23 mouse cellular contexts compared by ENCODE assay signal in genomic region chr11:32277736-32278457, GRCm38 (mm10). TPM values are rescaled to one million over a fixed set of nuclear protein-coding genes. Genes with fewer than 3 reads are reported as not detected.
A peak's percentile ranks its signal among the peaks of the same experiment; 100 is the strongest.
DNase-seq lines count a peak whose midpoint lies in the region; ATAC-seq and TF ChIP-seq lines count a peak whose summit lies in the region.
"Had no signal": no experiment of that assay in that cellular context is flagged by ENCODE, and none has a peak within 500 bp of the region (broad histone marks: within the 10 kb centered on the region; RNA-seq: fewer than 3 reads in every experiment).

No protein-coding gene starts in this region.

- H3K9me3 ChIP-seq in heart, embryonic 10.5 days, result no peaks in the 10 kb centered on the region
- no peaks in the 10 kb centered on the region for H3K9me3 ChIP-seq in limb, embryonic 11.5 days (ENCODE audit: control insufficient read depth, low read length)
- no peaks in the 10 kb centered on the region for H3K9me3 ChIP-seq in limb, embryonic 10.5 days (replicated peaks)
- H3K9me3 ChIP-seq in ES-Bruce4 (replicated peaks; ENCODE audit: control insufficient read depth, insufficient read depth, low read length, poor library complexity, severe bottlenecking), result no peaks in the 10 kb centered on the region
- H3K9me3 ChIP-seq in embryonic facial prominence, embryonic 12.5 days, result no peaks in the 10 kb centered on the region
- no peaks in the 10 kb centered on the region for H3K9me3 ChIP-seq in kidney, embryonic 16.5 days (ENCODE audit: low read length)
- H3K9me3 ChIP-seq: forebrain, embryonic 12.5 days; hindbrain, embryonic 15.5 days; kidney, embryonic 15.5 days; limb, embryonic 13.5 days had no signal

- no peak for TF ChIP-seq EP300 in ES-Bruce4 (IDR thresholded peaks at IDR 0.05; ENCODE audit: insufficient read depth, low read depth, low read length)

- DNase-seq in heart, embryonic 10.5 days (ENCODE audit: low spot score), result peak; percentile 92
- DNase-seq in heart, postnatal 36 days, result no peak
- DNase-seq in limb, embryonic 11.5 days (ENCODE audit: low spot score), result no peak
- DNase-seq in limb, embryonic 10.5 days (ENCODE audit: low spot score), result no peak
- DNase-seq: adrenal gland, postnatal 14 days; cerebellum, adult 9-11 months; gastrocnemius, postnatal 25 days; lung, adult 2 months; right cerebral cortex, adult 18-20 months had no signal

- no peak overlapping the region for H3K4me2 ChIP-seq in limb, embryonic 11.5 days (ENCODE audit: low read depth, severe bottlenecking)
- H3K4me2 ChIP-seq in embryonic facial prominence, embryonic 12.5 days (replicated peaks), result no peak overlapping the region
- H3K4me2 ChIP-seq in kidney, embryonic 16.5 days (replicated peaks; ENCODE audit: low read depth, low read length), result no peak overlapping the region
- H3K4me2 ChIP-seq: forebrain, embryonic 12.5 days; hindbrain, embryonic 15.5 days; kidney, embryonic 15.5 days; limb, embryonic 13.5 days had no signal

- intact Hi-C loops in heart, postnatal 36 days (cut with DNase I), result no loop called here

- no peak overlapping the region for H3K4me3 ChIP-seq in heart, embryonic 10.5 days
- H3K4me3 ChIP-seq in limb, embryonic 11.5 days (ENCODE audit: low read depth, low read length), result no peak overlapping the region
- no peak overlapping the region for H3K4me3 ChIP-seq in limb, embryonic 10.5 days
- peak overlapping the region; percentile 36 for H3K4me3 ChIP-seq in ES-Bruce4 (ENCODE audit: low read depth, low read length)
- no peak overlapping the region for H3K4me3 ChIP-seq in embryonic facial prominence, embryonic 12.5 days
- H3K4me3 ChIP-seq in kidney, embryonic 16.5 days (ENCODE audit: low read length), result no peak overlapping the region
- H3K4me3 ChIP-seq: forebrain, embryonic 12.5 days; hindbrain, embryonic 15.5 days; kidney, embryonic 15.5 days; limb, embryonic 13.5 days; megakaryocyte, embryonic 14.5 days had no signal

- no peak overlapping the region for H3K27ac ChIP-seq in heart, embryonic 10.5 days
- no peak overlapping the region for H3K27ac ChIP-seq in limb, embryonic 11.5 days (replicated peaks; ENCODE audit: low read depth, low read length)
- H3K27ac ChIP-seq in limb, embryonic 10.5 days, result no peak overlapping the region
- no peak overlapping the region for H3K27ac ChIP-seq in ES-Bruce4 (ENCODE audit: insufficient read depth, low read length)
- no peak overlapping the region for H3K27ac ChIP-seq in embryonic facial prominence, embryonic 12.5 days
- H3K27ac ChIP-seq in kidney, embryonic 16.5 days (ENCODE audit: low read length), result no peak overlapping the region
- H3K27ac ChIP-seq: forebrain, embryonic 12.5 days; hindbrain, embryonic 15.5 days; kidney, embryonic 15.5 days; limb, embryonic 13.5 days; stomach, postnatal 0 days had no signal

- no peak for TF ChIP-seq CTCF in ES-Bruce4 (IDR thresholded peaks at IDR 0.05; ENCODE audit: low read depth, low read length)

- WGBS in heart, embryonic 10.5 days, result 53% methylated on average over 21 of the region's 21 CpGs
- 70% methylated on average over 21 of the region's 21 CpGs for WGBS in limb, embryonic 11.5 days
- WGBS in limb, embryonic 10.5 days, result 66% methylated on average over 21 of the region's 21 CpGs
- 71% methylated on average over 21 of the region's 21 CpGs for WGBS in embryonic facial prominence, embryonic 12.5 days
- WGBS in kidney, embryonic 16.5 days, result 74% methylated on average over 21 of the region's 21 CpGs

- H3K4me1 ChIP-seq in heart, embryonic 10.5 days, result no peaks in the 10 kb centered on the region
- no peaks in the 10 kb centered on the region for H3K4me1 ChIP-seq in limb, embryonic 11.5 days (ENCODE audit: control insufficient read depth, insufficient read depth, low read length)
- no peaks in the 10 kb centered on the region for H3K4me1 ChIP-seq in limb, embryonic 10.5 days
- no peaks in the 10 kb centered on the region for H3K4me1 ChIP-seq in ES-Bruce4 (ENCODE audit: control insufficient read depth, insufficient read depth, low read length)
- no peaks in the 10 kb centered on the region for H3K4me1 ChIP-seq in embryonic facial prominence, embryonic 12.5 days
- no peaks in the 10 kb centered on the region for H3K4me1 ChIP-seq in kidney, embryonic 16.5 days (ENCODE audit: insufficient read depth, low read length)
- H3K4me1 ChIP-seq: forebrain, embryonic 12.5 days; hindbrain, embryonic 15.5 days; kidney, embryonic 15.5 days; limb, embryonic 13.5 days; megakaryocyte, embryonic 14.5 days had no signal

- peak; percentile 48; the same call in 1 of the 2 replicates for ATAC-seq in limb, embryonic 11.5 days (ENCODE audit: insufficient number of reproducible peaks, low FRiP score, low TSS enrichment, low read depth)
- 0 out of 2 replicates have a peak, but pooled peaks have one; percentile 22 for ATAC-seq in embryonic facial prominence, embryonic 12.5 days (ENCODE audit: insufficient number of reproducible peaks, insufficient read depth, low FRiP score, low TSS enrichment)
- ATAC-seq in kidney, embryonic 16.5 days (ENCODE audit: low FRiP score, low TSS enrichment), result no peak
- ATAC-seq: intestine, embryonic 16.5 days; midbrain, embryonic 16.5 days; Patski had no signal

- H3K36me3 ChIP-seq in heart, embryonic 10.5 days, result no peaks in the 10 kb centered on the region
- H3K36me3 ChIP-seq in limb, embryonic 11.5 days (ENCODE audit: control insufficient read depth, insufficient read depth, low read length), result no peaks in the 10 kb centered on the region
- no peaks in the 10 kb centered on the region for H3K36me3 ChIP-seq in limb, embryonic 10.5 days
- no peaks in the 10 kb centered on the region for H3K36me3 ChIP-seq in ES-Bruce4 (ENCODE audit: control insufficient read depth, insufficient read depth, low read length, poor library complexity, severe bottlenecking)
- no peaks in the 10 kb centered on the region for H3K36me3 ChIP-seq in embryonic facial prominence, embryonic 12.5 days
- H3K36me3 ChIP-seq in kidney, embryonic 16.5 days (ENCODE audit: insufficient read depth, low read length), result no peaks in the 10 kb centered on the region
- H3K36me3 ChIP-seq: forebrain, embryonic 12.5 days; hindbrain, embryonic 15.5 days; kidney, embryonic 15.5 days; limb, embryonic 13.5 days had no signal

- H3K9ac ChIP-seq in limb, embryonic 11.5 days (ENCODE audit: low read length), result no peak overlapping the region
- no peak overlapping the region for H3K9ac ChIP-seq in ES-Bruce4 (ENCODE audit: low read depth, poor library complexity, severe bottlenecking)
- H3K9ac ChIP-seq in embryonic facial prominence, embryonic 12.5 days, result no peak overlapping the region
- no peak overlapping the region for H3K9ac ChIP-seq in kidney, embryonic 16.5 days (replicated peaks; ENCODE audit: low read length)
- H3K9ac ChIP-seq: forebrain, embryonic 12.5 days; hindbrain, embryonic 15.5 days; kidney, embryonic 15.5 days; limb, embryonic 13.5 days had no signal

- H3K27me3 ChIP-seq in heart, embryonic 10.5 days (ENCODE audit: insufficient read depth, poor library complexity, severe bottlenecking), result peaks cover 68% of the 10 kb centered on the region
- H3K27me3 ChIP-seq in limb, embryonic 11.5 days (ENCODE audit: control insufficient read depth, insufficient read depth, low read length), result no peaks in the 10 kb centered on the region
- peaks cover 40% of the 10 kb centered on the region for H3K27me3 ChIP-seq in limb, embryonic 10.5 days (ENCODE audit: low read depth, poor library complexity, severe bottlenecking)
- peaks cover 2% of the 10 kb centered on the region; the same call in 1 of the 2 replicates for H3K27me3 ChIP-seq in ES-Bruce4 (ENCODE audit: control insufficient read depth, insufficient read depth, low read length, poor library complexity, severe bottlenecking)
- peaks cover 7% of the 10 kb centered on the region; the same call in 1 of the 2 replicates for H3K27me3 ChIP-seq in embryonic facial prominence, embryonic 12.5 days
- H3K27me3 ChIP-seq in kidney, embryonic 16.5 days (ENCODE audit: insufficient read depth, low read length), result peaks cover 6% of the 10 kb centered on the region; the same call in 1 of the 2 replicates
- H3K27me3 ChIP-seq: hindbrain, embryonic 15.5 days had no signal

- no peak for TF ChIP-seq POLR2A in ES-Bruce4 (IDR thresholded peaks at IDR 0.05; ENCODE audit: insufficient read depth, low read length)

RNA-seq across cellular contexts. Expression of gene Hba-x, which starts 1.7 kb away (rescaled TPM):
- polyA plus RNA-seq in heart, embryonic 10.5 days (2016; fragmentation: Nextera tagmentation; extraction: Ambion mirVana), result 8,501 and 9,179 TPM in 2 replicates
- not detected for total RNA-seq in heart, postnatal 36 days (2021)
- polyA plus RNA-seq in limb, embryonic 11.5 days (2014; fragmentation: Nextera tagmentation; extraction: Ambion mirVana), result 2,383 and 2,443 TPM in 2 replicates
- polyA plus RNA-seq in limb, embryonic 10.5 days (2016; fragmentation: Nextera tagmentation; extraction: Ambion mirVana), result 2,528 and 3,017 TPM in 2 replicates
- polyA plus RNA-seq in ES-Bruce4 (2011; ENCODE audit: insufficient read depth, insufficient read length, low read depth, missing spikeins), result not detected in 2 replicates
- polyA plus RNA-seq in embryonic facial prominence, embryonic 12.5 days (2016; fragmentation: Nextera tagmentation; extraction: Ambion mirVana), result 1,599 and 1,804 TPM in 2 replicates
- polyA plus RNA-seq in kidney, embryonic 16.5 days (2015; fragmentation: Nextera tagmentation; extraction: Ambion mirVana), result 20.0 and 23.7 TPM in 2 replicates
- total RNA-seq: adrenal gland, postnatal 14 days; gastrocnemius, postnatal 25 days; layer of hippocampus, postnatal 14 days had no signal
- polyA plus RNA-seq: C2C12; lung, adult 2 months; Patski had no signal

RNA-seq across cellular contexts. Expression of gene Hba-a1, which starts 5.4 kb away (rescaled TPM):
- polyA plus RNA-seq in heart, embryonic 10.5 days (2016; fragmentation: Nextera tagmentation; extraction: Ambion mirVana), result 4,954 and 6,566 TPM in 2 replicates
- total RNA-seq in heart, postnatal 36 days (2021), result over 10,000 TPM in 1 of 2 experiments, 1,000 to 10,000 TPM in 1; 7,538 to 10,107 TPM
- polyA plus RNA-seq in limb, embryonic 11.5 days (2014; fragmentation: Nextera tagmentation; extraction: Ambion mirVana), result 2,022 and 2,164 TPM in 2 replicates
- polyA plus RNA-seq in limb, embryonic 10.5 days (2016; fragmentation: Nextera tagmentation; extraction: Ambion mirVana), result 1,811 and 2,033 TPM in 2 replicates
- polyA plus RNA-seq in ES-Bruce4 (2011; ENCODE audit: insufficient read depth, insufficient read length, low read depth, missing spikeins), result 1.2 and 1.6 TPM in 2 replicates
- polyA plus RNA-seq in embryonic facial prominence, embryonic 12.5 days (2016; fragmentation: Nextera tagmentation; extraction: Ambion mirVana), result 3,181 and 3,391 TPM in 2 replicates
- polyA plus RNA-seq in kidney, embryonic 16.5 days (2015; fragmentation: Nextera tagmentation; extraction: Ambion mirVana), result 4,198 and 4,493 TPM in 2 replicates
- polyA plus RNA-seq: Patski had no signal

RNA-seq across cellular contexts. Expression of gene Hbq1b, which starts 8.9 kb away (rescaled TPM):
- polyA plus RNA-seq in heart, embryonic 10.5 days (2016; fragmentation: Nextera tagmentation; extraction: Ambion mirVana), result 13.9 and 16.8 TPM in 2 replicates
- 1 to 10 TPM in 1 of 2 experiments, not detected in 1; 1.4 TPM for total RNA-seq in heart, postnatal 36 days (2021)
- 4.0 and 4.9 TPM in 2 replicates for polyA plus RNA-seq in limb, embryonic 11.5 days (2014; fragmentation: Nextera tagmentation; extraction: Ambion mirVana)
- 5.7 and 5.9 TPM in 2 replicates for polyA plus RNA-seq in limb, embryonic 10.5 days (2016; fragmentation: Nextera tagmentation; extraction: Ambion mirVana)
- not detected in 2 replicates for polyA plus RNA-seq in ES-Bruce4 (2011; ENCODE audit: insufficient read depth, insufficient read length, low read depth, missing spikeins)
- 2.5 and 4.6 TPM in 2 replicates for polyA plus RNA-seq in embryonic facial prominence, embryonic 12.5 days (2016; fragmentation: Nextera tagmentation; extraction: Ambion mirVana)
- polyA plus RNA-seq in kidney, embryonic 16.5 days (2015; fragmentation: Nextera tagmentation; extraction: Ambion mirVana), result 1.1 and 1.5 TPM in 2 replicates
- total RNA-seq: gastrocnemius, postnatal 25 days had no signal
- polyA plus RNA-seq: C2C12, Patski had no signal

RNA-seq across cellular contexts. Expression of gene Nprl3, which starts 10.4 kb away (rescaled TPM):
- polyA plus RNA-seq in heart, embryonic 10.5 days (2016; fragmentation: Nextera tagmentation; extraction: Ambion mirVana), result 43.8 and 44.5 TPM in 2 replicates
- 10 to 100 TPM; 26.1 to 28.5 TPM for total RNA-seq in heart, postnatal 36 days (2021)
- 30.6 and 42.0 TPM in 2 replicates for polyA plus RNA-seq in limb, embryonic 11.5 days (2014; fragmentation: Nextera tagmentation; extraction: Ambion mirVana)
- polyA plus RNA-seq in limb, embryonic 10.5 days (2016; fragmentation: Nextera tagmentation; extraction: Ambion mirVana), result 43.7 and 51.8 TPM in 2 replicates
- 31.5 and 31.6 TPM in 2 replicates for polyA plus RNA-seq in ES-Bruce4 (2011; ENCODE audit: insufficient read depth, insufficient read length, low read depth, missing spikeins)
- polyA plus RNA-seq in embryonic facial prominence, embryonic 12.5 days (2016; fragmentation: Nextera tagmentation; extraction: Ambion mirVana), result 47.9 and 48.2 TPM in 2 replicates
- 50.2 and 50.8 TPM in 2 replicates for polyA plus RNA-seq in kidney, embryonic 16.5 days (2015; fragmentation: Nextera tagmentation; extraction: Ambion mirVana)

RNA-seq across cellular contexts. Expression of gene Hba-a2, which starts 18.4 kb away (rescaled TPM):
- polyA plus RNA-seq in heart, embryonic 10.5 days (2016; fragmentation: Nextera tagmentation; extraction: Ambion mirVana), result 9,075 and 12,184 TPM in 2 replicates
- 1,000 to 10,000 TPM; 7,375 to 9,600 TPM for total RNA-seq in heart, postnatal 36 days (2021)
- 3,858 and 4,243 TPM in 2 replicates for polyA plus RNA-seq in limb, embryonic 11.5 days (2014; fragmentation: Nextera tagmentation; extraction: Ambion mirVana)
- polyA plus RNA-seq in limb, embryonic 10.5 days (2016; fragmentation: Nextera tagmentation; extraction: Ambion mirVana), result 3,476 and 3,759 TPM in 2 replicates
- 5.6 and 10.3 TPM in 2 replicates for polyA plus RNA-seq in ES-Bruce4 (2011; ENCODE audit: insufficient read depth, insufficient read length, low read depth, missing spikeins)
- 6,828 and 7,450 TPM in 2 replicates for polyA plus RNA-seq in embryonic facial prominence, embryonic 12.5 days (2016; fragmentation: Nextera tagmentation; extraction: Ambion mirVana)
- 10,418 and 11,416 TPM in 2 replicates for polyA plus RNA-seq in kidney, embryonic 16.5 days (2015; fragmentation: Nextera tagmentation; extraction: Ambion mirVana)
- polyA plus RNA-seq: C2C12, Patski had no signal

Comparison
In these comparisons a context has a peak if more than half of its experiments do, and no peak if none do; other contexts are left out.
1. RNA of gene Hba-x, which starts 1.7 kb away (polyA plus RNA-seq): 8,501 to 9,179 TPM in heart, embryonic 10.5 days, 2,528 to 3,017 TPM in limb, embryonic 10.5 days, 2,383 to 2,443 TPM in limb, embryonic 11.5 days and 1,599 to 1,804 TPM in embryonic facial prominence, embryonic 12.5 days; 20.0 to 23.7 TPM in kidney, embryonic 16.5 days and not detected in ES-Bruce4; every median in the first group is over 10 times any median in the second.
2. RNA of gene Hba-a1, which starts 5.4 kb away (polyA plus RNA-seq): 4,954 to 6,566 TPM in heart, embryonic 10.5 days, 4,198 to 4,493 TPM in kidney, embryonic 16.5 days, 3,181 to 3,391 TPM in embryonic facial prominence, embryonic 12.5 days, 2,022 to 2,164 TPM in limb, embryonic 11.5 days and 1,811 to 2,033 TPM in limb, embryonic 10.5 days; 1.2 to 1.6 TPM in ES-Bruce4; every median in the first group is over 100 times any median in the second.